Mouse (Mus musculus) stomach, embryonic 14.5 days (tissue): ENCODE data around the gene Gpr19. TPM values are rescaled to one million over a fixed set of nuclear protein-coding genes. Genes with fewer than 3 reads are reported as not detected.

ENCODE experiments used
- ATAC-seq: fragments of 200-750 bp; cut with Nextera tagmentation; 2 replicates; pipeline ENCODE4 v1.8.0; 2017; ENCODE audit warnings: low read depth, moderate TSS enrichment; ENCODE audit not compliant: insufficient number of reproducible peaks, insufficient read depth, low FRiP score
- H3K27ac ChIP-seq: fragments of 300-500 bp; sonication (generic); 2 replicates; pipeline ENCODE4 v1.5.1; 2014; ENCODE audit warnings: mild to moderate bottlenecking, low read length, moderate library complexity, mixed read lengths
- H3K27me3 ChIP-seq: fragments of 300-500 bp; sonication (generic); 2 replicates; pipeline ENCODE4 v1.6.1; 2014; ENCODE audit warnings: low read length, control low read depth, mixed read lengths; ENCODE audit not compliant: control insufficient read depth, insufficient read depth
- H3K36me3 ChIP-seq: fragments of 300-500 bp; sonication (generic); 2 replicates; pipeline ENCODE4 v1.6.1; 2014; ENCODE audit warnings: mild to moderate bottlenecking, control low read depth, low read length, moderate library complexity, mixed read lengths; ENCODE audit not compliant: control insufficient read depth, insufficient read depth
- H3K4me1 ChIP-seq: fragments of 300-500 bp; sonication (generic); 2 replicates; pipeline ENCODE4 v1.6.1; 2014; ENCODE audit warnings: low read length, control low read depth, mixed read lengths; ENCODE audit not compliant: control insufficient read depth, insufficient read depth
- H3K4me2 ChIP-seq: fragments of 300-500 bp; sonication (generic); replicated peaks from 2 replicates; pipeline ENCODE4 v1.6.1; 2014; ENCODE audit warnings: low read depth, low read length, control low read depth
- H3K4me3 ChIP-seq: fragments of 300-500 bp; sonication (generic); 2 replicates; pipeline ENCODE4 v1.5.1; 2014; ENCODE audit warnings: low read depth, low read length, control low read depth
- H3K9ac ChIP-seq: fragments of 300-500 bp; sonication (generic); replicated peaks from 2 replicates; pipeline ENCODE4 v1.6.1; 2014; ENCODE audit warnings: low read depth, mild to moderate bottlenecking, control low read depth, low read length, moderate library complexity, mixed read lengths
- H3K9me3 ChIP-seq: fragments of 300-500 bp; sonication (generic); 2 replicates; pipeline ENCODE4 v1.6.1; 2016; ENCODE audit warnings: low read depth, low read length, control low read depth; ENCODE audit not compliant: control insufficient read depth
- WGBS: fragments of 180-500 bp; shearing (Covaris S2); extraction: QIAGEN DNeasy Blood & Tissue Kit; methylation state at CpG from one replicate; pipeline ENCODE4 v1.1.7; 2014; 5-methylcytosine and 5-hydroxymethylcytosine counted together
- polyA plus RNA-seq: library from polyadenylated mRNA; unstranded; fragments of >200 nt; fragmentation: Nextera tagmentation; extraction: Ambion mirVana; gene quantifications from 2 replicates; pipeline ENCODE4 v1.2.1, GENCODE M21; 2014

The Gpr19 gene
- polyA plus RNA-seq, 1 experiment from 2014 or later: 12.3 TPM

DNA sequence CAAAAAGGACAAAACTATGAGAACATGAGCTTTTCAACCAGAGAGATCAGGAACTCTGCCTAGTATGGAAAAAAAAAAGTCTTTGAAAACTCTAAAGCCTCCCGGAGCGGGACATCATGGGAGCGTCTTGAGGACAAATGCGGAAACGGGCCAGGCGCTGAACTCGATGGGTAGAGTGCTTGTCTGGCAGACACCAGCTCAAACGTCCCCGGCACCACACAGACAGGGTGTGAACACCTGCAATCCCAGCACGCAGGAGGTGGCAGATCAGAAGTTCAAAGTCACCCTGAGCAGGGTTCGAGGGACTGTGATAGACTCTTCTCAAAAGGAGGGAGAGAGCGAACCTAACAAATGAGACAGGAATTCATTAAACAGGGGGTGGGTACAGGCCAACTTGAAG lies 37.0 kb downstream of the Gpr19 start:
- Histone ChIP-seq H3K4me1 (peaks cover 8% of the 10 kb centered on the region; the same call in 1 of the 2 replicates), H3K27ac (no peak overlapping the region), H3K36me3 (no peaks in the 10 kb centered on the region), H3K9ac (no peak overlapping the region), H3K9me3 (no peaks in the 10 kb centered on the region), H3K4me2 (no peak overlapping the region), H3K4me3 (no peak overlapping the region), H3K27me3 (no peaks in the 10 kb centered on the region)
- WGBS: 86% methylated on average over 12 of the region's 12 CpGs
- ATAC-seq: no peak

DNA sequence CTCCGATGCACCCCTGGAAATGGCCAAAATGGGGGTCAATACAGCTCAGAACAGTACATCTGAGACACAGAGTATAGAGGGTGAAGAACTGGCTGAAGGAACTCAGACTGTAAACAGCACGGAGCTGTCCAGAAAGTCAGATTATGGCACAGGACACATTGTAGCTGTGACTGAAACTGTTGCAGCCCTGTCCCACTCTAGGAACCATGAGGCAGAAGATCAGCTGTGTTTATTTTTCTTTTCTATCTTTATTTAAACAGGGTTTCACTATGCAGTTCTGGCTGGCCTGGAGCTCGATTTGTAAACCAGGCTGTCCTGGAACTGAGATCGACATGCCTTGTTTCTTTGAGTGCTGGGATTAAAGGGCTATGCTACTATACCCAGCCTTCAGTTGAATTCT lies 38.1 kb downstream of the Gpr19 start:
- no peak overlapping the region for H3K4me2 ChIP-seq
- no peaks in the 10 kb centered on the region for H3K9me3 ChIP-seq
- H3K27me3 ChIP-seq: no peaks in the 10 kb centered on the region
- WGBS: 39% methylated on average over 4 of the region's 4 CpGs
- H3K27ac ChIP-seq: no peak overlapping the region
- peaks cover 8% of the 10 kb centered on the region; the same call in 1 of the 2 replicates for H3K4me1 ChIP-seq
- no peak overlapping the region for H3K9ac ChIP-seq
- ATAC-seq: 0 out of 2 replicates have a peak, but pooled peaks have one; percentile 14
- H3K4me3 ChIP-seq: no peak overlapping the region
- H3K36me3 ChIP-seq: no peaks in the 10 kb centered on the region

- H3K4me2 ChIP-seq: no peak overlapping the region
- H3K9me3 ChIP-seq: no peaks in the 10 kb centered on the region
- H3K4me3 ChIP-seq: no peak overlapping the region
- no peaks in the 10 kb centered on the region for H3K27me3 ChIP-seq
- H3K36me3 ChIP-seq: no peaks in the 10 kb centered on the region
- H3K9ac ChIP-seq: no peak overlapping the region
- H3K4me1 ChIP-seq: peaks cover 8% of the 10 kb centered on the region; the same call in 1 of the 2 replicates
- 90% methylated on average over 6 of the region's 6 CpGs for WGBS
- no peak for ATAC-seq
- H3K27ac ChIP-seq: no peak overlapping the region
Observed at GRCm38 (mm10) chr6:134859021-134859420, 39.4 kb downstream of the Gpr19 start.

DNA sequence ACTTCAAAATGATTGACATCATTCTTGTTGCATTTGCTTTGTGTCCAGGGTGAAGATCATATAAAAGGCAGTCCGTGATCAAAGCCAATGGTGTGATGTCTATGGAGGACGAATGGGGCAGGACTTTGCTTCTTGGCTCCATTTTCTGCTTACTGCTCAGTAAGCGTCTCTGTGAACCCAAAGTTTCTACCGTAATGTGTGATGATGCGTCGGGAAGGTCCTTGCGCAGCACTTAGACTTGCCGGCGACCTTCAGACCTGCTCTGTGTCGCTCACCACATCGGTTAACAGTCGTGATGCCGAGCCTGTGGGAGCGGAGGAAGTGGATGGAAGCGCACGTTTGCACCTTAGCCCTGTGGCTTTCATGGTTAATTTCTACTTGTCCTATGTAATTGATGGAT lies 42.5 kb downstream of the Gpr19 start:
- whole genome bisulfite sequencing: 87% methylated on average over 16 of the region's 16 CpGs
- Histone ChIP-seq H3K9me3 (no peaks in the 10 kb centered on the region), H3K4me1 (0 out of 2 replicates have a peak, but pooled peaks cover 4% of the 10 kb centered on the region), H3K4me2 (no peak overlapping the region), H3K36me3 (no peaks in the 10 kb centered on the region), H3K4me3 (no peak overlapping the region), H3K27ac (no peak overlapping the region), H3K27me3 (no peaks in the 10 kb centered on the region), H3K9ac (no peak overlapping the region)
- ATAC-seq: no peak

DNA sequence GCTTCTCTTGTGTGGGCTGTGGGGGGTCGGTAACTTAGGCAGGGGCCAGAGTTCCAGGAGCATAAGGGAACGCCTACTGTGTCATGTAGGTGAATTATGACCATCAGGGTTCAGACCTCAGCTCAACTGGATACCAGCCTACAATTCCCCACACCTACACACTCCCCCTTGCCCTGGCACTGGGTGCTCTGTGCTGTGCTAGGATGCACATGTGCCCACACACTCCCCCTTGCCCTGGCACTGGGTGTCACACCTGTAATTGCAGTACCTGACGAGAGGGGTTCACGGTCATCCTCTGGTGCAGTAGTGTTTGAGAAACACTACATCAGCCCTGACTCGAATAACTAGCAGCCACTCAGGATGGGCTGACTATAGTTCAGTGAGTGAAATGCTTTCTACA lies 43.6 kb downstream of the Gpr19 start:
- WGBS: 71% methylated on average over 5 of the region's 5 CpGs
- no peak overlapping the region for H3K27ac ChIP-seq

GRCm38 (mm10) chr6:134849985-134850384 lies 48.4 kb downstream of the Gpr19 start:
- ATAC-seq: no peak
- 64% methylated on average over 3 of the region's 3 CpGs for WGBS

More for the DNA sequence above, 43.6 kb downstream of the Gpr19 start:
- no peaks in the 10 kb centered on the region for H3K27me3 ChIP-seq
- H3K36me3 ChIP-seq: no peaks in the 10 kb centered on the region
- no peaks in the 10 kb centered on the region for H3K9me3 ChIP-seq
- H3K4me3 ChIP-seq: no peak overlapping the region
- no peak overlapping the region for H3K9ac ChIP-seq
- H3K4me1 ChIP-seq: no peaks in the 10 kb centered on the region
- ATAC-seq: no peak
- H3K4me2 ChIP-seq: no peak overlapping the region

DNA sequence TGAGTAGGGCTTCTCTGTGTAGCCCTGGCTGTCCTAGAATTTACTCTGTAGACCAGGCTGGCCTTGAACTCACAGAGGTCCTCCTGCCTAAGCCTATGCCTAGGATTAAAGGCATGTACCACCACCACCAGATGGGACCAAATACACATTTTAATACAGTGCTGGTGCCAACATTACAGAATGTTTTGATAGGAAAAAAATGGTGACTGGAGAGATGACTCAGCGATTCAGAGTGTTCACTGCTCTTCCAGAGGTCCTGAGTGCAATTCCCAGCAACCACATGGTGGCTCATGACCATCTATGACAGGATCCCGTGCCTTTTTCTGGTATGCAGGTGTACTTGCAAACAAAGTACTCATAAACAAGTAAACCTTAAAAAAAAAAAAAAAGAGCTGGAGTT lies 48.9 kb downstream of the Gpr19 start:
- H3K36me3 ChIP-seq: no peaks in the 10 kb centered on the region
- whole genome bisulfite sequencing: 81% methylated on average over 2 of the region's 2 CpGs
- H3K27ac ChIP-seq: no peak overlapping the region
- no peak overlapping the region for H3K4me3 ChIP-seq
- H3K9me3 ChIP-seq: no peaks in the 10 kb centered on the region
- ATAC-seq: no peak
- H3K4me2 ChIP-seq: no peak overlapping the region
- no peaks in the 10 kb centered on the region for H3K27me3 ChIP-seq
- no peak overlapping the region for H3K9ac ChIP-seq
- no peaks in the 10 kb centered on the region for H3K4me1 ChIP-seq

More at GRCm38 (mm10) chr6:134849985-134850384, 48.4 kb downstream of the Gpr19 start:
- no peak overlapping the region for H3K4me2 ChIP-seq
- no peaks in the 10 kb centered on the region for H3K36me3 ChIP-seq
- H3K27ac ChIP-seq: no peak overlapping the region
- H3K9me3 ChIP-seq: no peaks in the 10 kb centered on the region
- H3K27me3 ChIP-seq: no peaks in the 10 kb centered on the region
- no peaks in the 10 kb centered on the region for H3K4me1 ChIP-seq
- H3K4me3 ChIP-seq: no peak overlapping the region
- no peak overlapping the region for H3K9ac ChIP-seq

- no peaks in the 10 kb centered on the region for H3K4me1 ChIP-seq
- WGBS: 73% methylated on average over 5 of the region's 5 CpGs
- no peak overlapping the region for H3K4me3 ChIP-seq
- H3K9me3 ChIP-seq: no peaks in the 10 kb centered on the region
- H3K9ac ChIP-seq: no peak overlapping the region
- ATAC-seq: no peak
- H3K36me3 ChIP-seq: no peaks in the 10 kb centered on the region
- H3K27me3 ChIP-seq: no peaks in the 10 kb centered on the region
- no peak overlapping the region for H3K4me2 ChIP-seq
- no peak overlapping the region for H3K27ac ChIP-seq
Observed at GRCm38 (mm10) chr6:134848197-134848890, 50.0 kb downstream of the Gpr19 start.

- Histone ChIP-seq H3K27me3 (no peaks in the 10 kb centered on the region), H3K27ac (no peak overlapping the region), H3K9ac (no peak overlapping the region), H3K4me2 (no peak overlapping the region), H3K9me3 (no peaks in the 10 kb centered on the region), H3K36me3 (no peaks in the 10 kb centered on the region), H3K4me1 (no peaks in the 10 kb centered on the region), H3K4me3 (no peak overlapping the region)
- no peak for ATAC-seq
- 92% methylated on average over 4 of the region's 4 CpGs for WGBS
Observed at GRCm38 (mm10) chr6:134847550-134847949, 50.8 kb downstream of the Gpr19 start.
